Mouse (Mus musculus): ENCODE data around the gene Dnmt1.

DNA sequence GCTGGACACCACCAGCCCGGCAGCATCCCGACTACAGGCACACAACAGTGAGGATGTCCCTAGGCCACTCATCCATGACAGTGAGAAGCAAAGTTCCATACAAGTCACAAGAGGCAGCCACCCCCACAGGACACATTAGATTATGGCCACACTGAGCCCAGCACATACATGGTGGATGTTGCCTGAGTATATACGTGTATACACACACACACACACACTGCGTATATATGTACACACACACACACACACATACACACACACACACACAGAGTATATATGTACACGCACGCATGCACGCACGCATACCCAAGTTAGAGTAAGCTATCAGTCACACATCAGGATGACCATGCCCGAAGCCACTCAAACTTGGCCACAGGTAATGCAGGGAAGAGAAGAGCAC, 64.3 kb downstream of the Dnmt1 start:
- TF ChIP-seq MAFK (IDR thresholded peaks at IDR 0.05; ENCODE audit: insufficient read depth, low read depth, low read length) (no peak), HCFC1 (IDR thresholded peaks at IDR 0.05; ENCODE audit: borderline replicate concordance, insufficient read depth, low read length) (no peak), ZC3H11A (IDR thresholded peaks at IDR 0.05; ENCODE audit: borderline replicate concordance, low read depth, low read length) (no peak), CHD2 (IDR thresholded peaks at IDR 0.05; ENCODE audit: low read depth, low read length) (no peak)
